8 mouse cellular contexts compared by ENCODE assay signal in genomic region chr12:17011100-17011870, GRCm38 (mm10). TPM values are rescaled to one million over a fixed set of nuclear protein-coding genes. Genes with fewer than 3 reads are reported as not detected.
DNase-seq lines count a peak whose midpoint lies in the region; ATAC-seq and TF ChIP-seq lines count a peak whose summit lies in the region.

TSS of gene 2410004P03Rik (minus strand) at chr12:17011727.

- peak; percentile 90 for DNase-seq in ES-CJ7 (ENCODE audit: low read depth, low spot score)
- peak; percentile 56 for DNase-seq in heart, postnatal 25 days (ENCODE audit: low spot score)
- DNase-seq in large intestine, adult 2 months (ENCODE audit: low read depth, low spot score) = peak; percentile 43
- DNase-seq in lung, postnatal 0 days (ENCODE audit: low spot score) = peak; percentile 80
- peak; percentile 65 for DNase-seq in ovary, postnatal 10 days (ENCODE audit: low spot score)
- DNase-seq in thymus, postnatal 10 days (ENCODE audit: low spot score in 2 of 2) = peak; percentile 75 to 88

- WGBS in forebrain, embryonic 13.5 days = 8% methylated on average over 29 of the region's 29 CpGs
- WGBS in large intestine, adult 2 months = 12% methylated on average over 29 of the region's 29 CpGs
- WGBS in lung, postnatal 0 days = 8% methylated on average over 29 of the region's 29 CpGs

- no peak within 1 kb of the TSS for H3K27ac ChIP-seq in forebrain, embryonic 13.5 days
- H3K27ac ChIP-seq in lung, postnatal 0 days (ENCODE audit: low read length) = no peak within 1 kb of the TSS

- H3K36me3 ChIP-seq in forebrain, embryonic 13.5 days (ENCODE audit: poor library complexity, severe bottlenecking) = no peaks in the 10 kb centered on the region
- no peaks in the 10 kb centered on the region for H3K36me3 ChIP-seq in lung, postnatal 0 days (ENCODE audit: insufficient read depth, low read length)

- TF ChIP-seq EP300 in lung, postnatal 0 days (IDR thresholded peaks at IDR 0.05) = no peak

- TF ChIP-seq CTCF in lung, postnatal 0 days (IDR thresholded peaks at IDR 0.05) = peak; percentile 95

- H3K4me3 ChIP-seq in forebrain, embryonic 13.5 days = peak within 1 kb of the TSS; percentile 35
- peak within 1 kb of the TSS; percentile 34 for H3K4me3 ChIP-seq in lung, postnatal 0 days (ENCODE audit: low read depth, low read length)

- H3K9ac ChIP-seq in forebrain, embryonic 13.5 days = peak within 1 kb of the TSS; percentile 45
- H3K9ac ChIP-seq in lung, postnatal 0 days (replicated peaks; ENCODE audit: low read depth) = no peak within 1 kb of the TSS

- intact Hi-C loops in heart, postnatal 25 days (cut with DNase I) = loop anchor here (1.0 to 5.0 kb wide), 2 partner anchors 203 to 294 kb away; no protein-coding TSS in a partner anchor

- H3K4me2 ChIP-seq in forebrain, embryonic 13.5 days = peak within 1 kb of the TSS; percentile 61
- H3K4me2 ChIP-seq in lung, postnatal 0 days (replicated peaks; ENCODE audit: low read depth, low read length) = peak within 1 kb of the TSS; percentile 56

- H3K9me3 ChIP-seq in forebrain, embryonic 13.5 days (replicated peaks) = no peaks in the 10 kb centered on the region; the same call in 1 of the 2 replicates
- no peaks in the 10 kb centered on the region for H3K9me3 ChIP-seq in lung, postnatal 0 days (ENCODE audit: low read length)

- peak; percentile 65; the same call in 1 of the 2 replicates for ATAC-seq in cerebellum, adult (ENCODE audit: insufficient number of reproducible peaks, low FRiP score, low TSS enrichment)
- ATAC-seq in forebrain, embryonic 13.5 days = peak; percentile 80
- ATAC-seq in lung, postnatal 0 days = peak; percentile 82

- H3K4me1 ChIP-seq in forebrain, embryonic 13.5 days = peaks cover 6% of the 10 kb centered on the region; the same call in 1 of the 2 replicates
- H3K4me1 ChIP-seq in lung, postnatal 0 days (ENCODE audit: insufficient read depth, low read depth, low read length) = peaks cover 5% of the 10 kb centered on the region; the same call in 1 of the 2 replicates

- peaks cover 3% of the 10 kb centered on the region; the same call in 1 of the 2 replicates for H3K27me3 ChIP-seq in forebrain, embryonic 13.5 days
- no peaks in the 10 kb centered on the region for H3K27me3 ChIP-seq in lung, postnatal 0 days (replicated peaks; ENCODE audit: insufficient read depth, low read length)

RNA-seq across cellular contexts. Expression of gene 2410004P03Rik, which starts in this region (rescaled TPM):
- polyA plus RNA-seq in forebrain, embryonic 13.5 days (2015; fragmentation: Nextera tagmentation; extraction: Ambion mirVana) = 1.3 and 2.9 TPM in 2 replicates
- under 1 TPM; 0.18 to 0.25 TPM for total RNA-seq in heart, postnatal 25 days (2021)
- 0.19 and 0.52 TPM in 2 replicates for polyA plus RNA-seq in large intestine, adult 2 months (2012; rRNA removed)
- 13.6 and 16.9 TPM in 2 replicates for polyA plus RNA-seq in lung, postnatal 0 days (2015; fragmentation: Nextera tagmentation; extraction: Ambion mirVana)

Comparison
In these comparisons a context has a peak if more than half of its experiments do, and no peak if none do; other contexts are left out.
1. Peak in DNase-seq in heart, postnatal 25 days; RNA of the gene not detected or under 1 TPM.
2. Peak in DNase-seq in large intestine, adult 2 months; RNA of the gene not detected or under 1 TPM.